Mouse (Mus musculus): ENCODE data around the gene Trpm2.

- TF ChIP-seq CTCF (IDR thresholded peaks at IDR 0.05; ENCODE audit: control insufficient read depth, insufficient read depth, low read length) = no peak
- TF ChIP-seq POLR2A (IDR thresholded peaks at IDR 0.05; ENCODE audit: borderline replicate concordance, control insufficient read depth, low read depth, low read length) = no peak
These were observed 5.3 kb upstream of the Trpm2 start for GRCm38 (mm10) chr10:77975653-77976052.
